Mouse (Mus musculus) cortical plate, adult 2 months (tissue): Measurements from ENCODE around the gene Tgoln1. TPM values are rescaled to one million over a fixed set of nuclear protein-coding genes. Genes with fewer than 3 reads are reported as not detected.

Source experiments
- H3K27ac ChIP-seq: fragments of 200-500 bp; 2 replicates; pipeline ENCODE4 v1.5.1; 2012; ENCODE audit warnings: low read length, control low read depth, inconsistent platforms; ENCODE audit not compliant: insufficient read depth
- H3K4me1 ChIP-seq: fragments of 200-500 bp; 2 replicates; pipeline ENCODE4 v1.6.1; 2011; ENCODE audit warnings: low read length; ENCODE audit not compliant: control insufficient read depth, insufficient read depth
- H3K4me3 ChIP-seq: fragments of 200-500 bp; 2 replicates; pipeline ENCODE4 v1.5.1; 2011; ENCODE audit warnings: mild to moderate bottlenecking, low read length, control low read depth; ENCODE audit not compliant: insufficient read depth
- CTCF ChIP-seq: fragments of 200-500 bp; IDR thresholded peaks from 2 replicates; pipeline ENCODE4 v1.5.1; 2011; ENCODE audit warnings: mild to moderate bottlenecking, control low read depth, low read length; ENCODE audit not compliant: insufficient read depth; ENCODE audit errors: extremely low read depth
- POLR2A ChIP-seq: fragments of 200-500 bp; IDR thresholded peaks from 2 replicates; pipeline ENCODE4 v1.6.1; 2011; ENCODE audit warnings: mild to moderate bottlenecking, low read length, control low read depth; ENCODE audit not compliant: insufficient read depth; ENCODE audit errors: extremely low read depth
- polyA plus RNA-seq: library from polyadenylated mRNA; depleted of rRNA; stranded (reverse); fragments of >200 nt; gene quantifications from 2 replicates; pipeline ENCODE4 v1.2.3, GENCODE M21; 2012; rRNA removed

The Tgoln1 gene
- polyA plus RNA-seq, 1 experiment = 70.3 TPM

GRCm38 (mm10) chr6:72562894-72563293, 53.9 kb downstream of the Tgoln1 start:
- no peak overlapping the region for H3K4me3 ChIP-seq
- H3K27ac ChIP-seq = no peak overlapping the region
- TF ChIP-seq CTCF = no peak
- no peak for TF ChIP-seq POLR2A
- no peaks in the 10 kb centered on the region for H3K4me1 ChIP-seq

DNA sequence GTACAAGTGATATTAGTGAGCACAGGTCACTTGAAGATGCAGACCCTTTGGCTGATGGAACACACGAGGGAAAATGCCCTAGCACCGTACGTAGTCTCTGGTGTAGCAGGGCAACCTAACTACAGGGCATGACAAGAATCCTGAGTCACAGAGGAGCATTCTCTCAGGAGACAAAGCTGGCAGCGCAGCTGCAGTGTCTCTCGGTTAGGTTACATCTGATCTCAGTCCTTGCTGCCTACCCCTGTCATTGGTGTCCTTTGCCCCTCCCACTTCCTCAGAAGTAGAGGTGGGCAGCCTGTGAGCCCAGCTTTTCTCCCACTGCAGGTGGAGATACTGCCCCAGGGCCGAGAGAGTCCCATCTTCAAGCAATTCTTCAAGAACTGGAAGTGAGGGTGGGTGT, 54.3 kb downstream of the Tgoln1 start:
- no peak for TF ChIP-seq CTCF
- Histone ChIP-seq H3K4me1 (no peaks in the 10 kb centered on the region), H3K4me3 (no peak overlapping the region), H3K27ac (no peak overlapping the region)

DNA sequence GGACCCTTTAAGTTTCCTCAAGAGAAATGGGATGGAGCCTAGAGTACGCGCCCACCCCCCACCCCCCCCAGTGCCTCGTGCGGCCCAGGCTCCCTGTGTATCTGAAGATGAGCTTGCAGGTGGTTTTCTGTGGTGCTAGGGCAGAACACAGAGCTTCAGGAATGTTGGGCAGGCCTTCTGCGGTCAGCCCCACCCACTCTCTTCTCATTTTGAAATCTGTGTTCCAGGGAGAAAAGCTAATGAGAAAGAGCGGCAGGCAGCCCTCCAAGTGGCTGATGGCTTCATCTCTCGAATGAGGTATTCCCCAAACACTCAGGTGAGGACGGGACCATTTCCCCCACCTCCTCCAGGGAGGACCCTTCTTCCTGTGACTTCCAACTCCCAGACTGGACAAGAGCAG, 56.0 kb downstream of the Tgoln1 start:
- no peak for TF ChIP-seq CTCF
- no peak for TF ChIP-seq POLR2A

More for the DNA sequence above, 56.0 kb downstream of the Tgoln1 start:
- Histone ChIP-seq H3K4me3 (no peak overlapping the region), H3K27ac (no peak overlapping the region), H3K4me1 (no peaks in the 10 kb centered on the region)

Other genes with a start within 250 kb of the Tgoln1 start
- gene Vamp5, start 236.5 kb downstream of the Tgoln1 start, polyA plus RNA-seq = 10.7 and 11.0 TPM in 2 replicates
- 30.6 and 31.7 TPM in 2 replicates for gene Vamp8, start 226.3 kb downstream of the Tgoln1 start, polyA plus RNA-seq
- 17.7 and 22.5 TPM in 2 replicates for gene Ggcx, start 202.7 kb downstream of the Tgoln1 start, polyA plus RNA-seq
- 172 and 180 TPM in 2 replicates for gene Mat2a, start 177.4 kb downstream of the Tgoln1 start, polyA plus RNA-seq
- gene Sh2d6, start 95.3 kb downstream of the Tgoln1 start, polyA plus RNA-seq = 0.48 and 0.72 TPM in 2 replicates
- 3.0 and 3.1 TPM in 2 replicates for gene Capg, start 72.6 kb downstream of the Tgoln1 start, polyA plus RNA-seq
- 27.5 and 28.1 TPM in 2 replicates for gene Elmod3, start 18.6 kb downstream of the Tgoln1 start, polyA plus RNA-seq
- gene Retsat, start 18.5 kb downstream of the Tgoln1 start, polyA plus RNA-seq = 14.1 and 14.8 TPM in 2 replicates
- 3.6 and 3.7 TPM in 2 replicates for gene Tcf7l1, start 172.3 kb upstream of the Tgoln1 start, polyA plus RNA-seq